Mouse (Mus musculus) bone marrow, adult 2 months (tissue): Measurements from ENCODE around the gene Rph3al. TPM values are rescaled to one million over a fixed set of nuclear protein-coding genes. Genes with fewer than 3 reads are reported as not detected.

ENCODE experiments used
- H3K27ac ChIP-seq: fragments of 200-500 bp; 2 replicates; pipeline ENCODE4 v1.5.1; 2012; ENCODE audit warnings: low read depth, mild to moderate bottlenecking, control low read depth, inconsistent platforms, low read length; ENCODE audit not compliant: control insufficient read depth, poor library complexity, insufficient read depth
- H3K4me1 ChIP-seq: fragments of 200-500 bp; 2 replicates; pipeline ENCODE4 v1.6.1; 2011; ENCODE audit warnings: low read length; ENCODE audit not compliant: control insufficient read depth, insufficient read depth
- H3K4me3 ChIP-seq: fragments of 200-500 bp; replicated peaks from 2 replicates; pipeline ENCODE3; 2011; ENCODE audit warnings: mild to moderate bottlenecking, low read depth, low read length, control low read depth; ENCODE audit not compliant: control insufficient read depth
- CTCF ChIP-seq: fragments of 200-500 bp; IDR thresholded peaks from 2 replicates; pipeline ENCODE4 v1.5.1; 2011; ENCODE audit warnings: low read length, control low read depth; ENCODE audit not compliant: control insufficient read depth, insufficient read depth
- POLR2A ChIP-seq: fragments of 200-500 bp; IDR thresholded peaks from 2 replicates; pipeline ENCODE4 v1.6.1; 2011; ENCODE audit warnings: low read depth, mild to moderate bottlenecking, control low read depth, low read length, borderline replicate concordance; ENCODE audit not compliant: control insufficient read depth
- WGBS: fragments of 180-500 bp; shearing (Covaris S2); methylation state at CpG from one replicate; pipeline ENCODE4 v1.1.7; 2018; 5-methylcytosine and 5-hydroxymethylcytosine counted together
- polyA plus RNA-seq: library from polyadenylated mRNA; stranded (reverse); fragments of >200 nt; gene quantifications from 2 replicates; pipeline ENCODE4 v1.2.4, GENCODE M21; 2011; ENCODE audit warnings: low replicate concordance; ENCODE audit not compliant: missing spikeins, insufficient read depth, insufficient read length

Rph3al gene
- polyA plus RNA-seq, 1 experiment, result 5.0 TPM

GRCm38 (mm10) chr11:75926431-75927312 lies 11.6 kb downstream of the Rph3al start:
- Histone ChIP-seq H3K4me3 (no peak overlapping the region), H3K27ac (peak overlapping the region; percentile 87), H3K4me1 (no peaks in the 10 kb centered on the region; the same call in 1 of the 2 replicates)
- TF ChIP-seq CTCF (no peak), POLR2A (no peak)
- 25% methylated on average over 13 of the region's 13 CpGs for WGBS

- Histone ChIP-seq H3K4me1 (no peaks in the 10 kb centered on the region; the same call in 1 of the 2 replicates), H3K4me3 (no peak overlapping the region), H3K27ac (peak overlapping the region; percentile 87; the same call in 1 of the 2 replicates)
- no peak for TF ChIP-seq POLR2A
- no peak for TF ChIP-seq CTCF
- WGBS, result 66% methylated on average over 7 of the region's 7 CpGs
Measured at GRCm38 (mm10) chr11:75925801-75926200, 12.4 kb downstream of the Rph3al start.

GRCm38 (mm10) chr11:75922741-75923140 lies 15.5 kb downstream of the Rph3al start:
- TF ChIP-seq CTCF (no peak), POLR2A (no peak)
- 89% methylated on average over 4 of the region's 4 CpGs for WGBS

GRCm38 (mm10) chr11:75919139-75919538 lies 19.1 kb downstream of the Rph3al start:
- WGBS, result 44% methylated on average over 6 of the region's 6 CpGs
- Histone ChIP-seq H3K4me3 (no peak overlapping the region), H3K4me1 (peaks cover 1% of the 10 kb centered on the region; the same call in 1 of the 2 replicates), H3K27ac (no peak overlapping the region)
- TF ChIP-seq POLR2A, result no peak
- no peak for TF ChIP-seq CTCF

More at GRCm38 (mm10) chr11:75922741-75923140, 15.5 kb downstream of the Rph3al start:
- Histone ChIP-seq H3K4me3 (no peak overlapping the region), H3K4me1 (peaks cover 1% of the 10 kb centered on the region; the same call in 1 of the 2 replicates), H3K27ac (no peak overlapping the region)

GRCm38 (mm10) chr11:75917340-75917739 lies 20.9 kb downstream of the Rph3al start:
- no peak overlapping the region for H3K27ac ChIP-seq
- H3K4me1 ChIP-seq, result peaks cover 1% of the 10 kb centered on the region; the same call in 1 of the 2 replicates
- 63% methylated on average over 3 of the region's 3 CpGs for WGBS
- TF ChIP-seq POLR2A, result no peak
- TF ChIP-seq CTCF, result no peak
- H3K4me3 ChIP-seq, result no peak overlapping the region

GRCm38 (mm10) chr11:75913953-75914352 lies 24.3 kb downstream of the Rph3al start:
- WGBS, result 37% methylated on average over 3 of the region's 3 CpGs
- 0 out of 2 replicates have a peak, but pooled peaks cover under 1% of the 10 kb centered on the region for H3K4me1 ChIP-seq
- H3K4me3 ChIP-seq, result no peak overlapping the region
- H3K27ac ChIP-seq, result no peak overlapping the region
- TF ChIP-seq CTCF, result peak; percentile 94
- TF ChIP-seq POLR2A, result no peak

GRCm38 (mm10) chr11:75912944-75913657 lies 25.1 kb downstream of the Rph3al start:
- TF ChIP-seq CTCF, result peak; percentile 94
- TF ChIP-seq POLR2A, result no peak

GRCm38 (mm10) chr11:75911962-75912361 lies 26.3 kb downstream of the Rph3al start:
- TF ChIP-seq CTCF (no peak), POLR2A (no peak)
- WGBS, result 83% methylated on average over 1 of the region's 1 CpGs

More at GRCm38 (mm10) chr11:75912944-75913657, 25.1 kb downstream of the Rph3al start:
- WGBS, result 52% methylated on average over 10 of the region's 10 CpGs
- H3K27ac ChIP-seq, result no peak overlapping the region
- H3K4me3 ChIP-seq, result no peak overlapping the region
- no peaks in the 10 kb centered on the region for H3K4me1 ChIP-seq

More at GRCm38 (mm10) chr11:75911962-75912361, 26.3 kb downstream of the Rph3al start:
- Histone ChIP-seq H3K4me3 (no peak overlapping the region), H3K27ac (no peak overlapping the region), H3K4me1 (no peaks in the 10 kb centered on the region)
